Mouse (Mus musculus) embryonic fibroblast, embryonic 13.5 days (primary cell): ENCODE results near the gene Macrod2.

Experiments
- CTCF ChIP-seq: IDR thresholded peaks from 2 replicates; pipeline ENCODE4 v1.5.1; 2011; ENCODE audit warnings: mild to moderate bottlenecking, control low read depth, low read length, moderate library complexity, borderline replicate concordance; ENCODE audit not compliant: insufficient read depth
- POLR2A ChIP-seq: IDR thresholded peaks from 2 replicates; pipeline ENCODE4 v1.6.1; 2011; ENCODE audit warnings: low read depth, mild to moderate bottlenecking, control low read depth, low read length, moderate library complexity

- TF ChIP-seq CTCF (no peak), POLR2A (no peak)
Observed at GRCm38 (mm10) chr2:140427283-140427682, 32.2 kb downstream of the Macrod2 start.
